Mouse (Mus musculus) bone marrow macrophage, adult 2 months (primary cell): ENCODE data around the gene Ssh3.

Experiments
- CTCF ChIP-seq: IDR thresholded peaks from 2 replicates; pipeline ENCODE4 v1.5.1; 2012; ENCODE audit warnings: low read depth, mild to moderate bottlenecking, low read length, moderate library complexity
- POLR2A ChIP-seq: IDR thresholded peaks from 2 replicates; pipeline ENCODE4 v1.6.1; 2012; ENCODE audit warnings: mild to moderate bottlenecking, low read depth, low read length, borderline replicate concordance

DNA sequence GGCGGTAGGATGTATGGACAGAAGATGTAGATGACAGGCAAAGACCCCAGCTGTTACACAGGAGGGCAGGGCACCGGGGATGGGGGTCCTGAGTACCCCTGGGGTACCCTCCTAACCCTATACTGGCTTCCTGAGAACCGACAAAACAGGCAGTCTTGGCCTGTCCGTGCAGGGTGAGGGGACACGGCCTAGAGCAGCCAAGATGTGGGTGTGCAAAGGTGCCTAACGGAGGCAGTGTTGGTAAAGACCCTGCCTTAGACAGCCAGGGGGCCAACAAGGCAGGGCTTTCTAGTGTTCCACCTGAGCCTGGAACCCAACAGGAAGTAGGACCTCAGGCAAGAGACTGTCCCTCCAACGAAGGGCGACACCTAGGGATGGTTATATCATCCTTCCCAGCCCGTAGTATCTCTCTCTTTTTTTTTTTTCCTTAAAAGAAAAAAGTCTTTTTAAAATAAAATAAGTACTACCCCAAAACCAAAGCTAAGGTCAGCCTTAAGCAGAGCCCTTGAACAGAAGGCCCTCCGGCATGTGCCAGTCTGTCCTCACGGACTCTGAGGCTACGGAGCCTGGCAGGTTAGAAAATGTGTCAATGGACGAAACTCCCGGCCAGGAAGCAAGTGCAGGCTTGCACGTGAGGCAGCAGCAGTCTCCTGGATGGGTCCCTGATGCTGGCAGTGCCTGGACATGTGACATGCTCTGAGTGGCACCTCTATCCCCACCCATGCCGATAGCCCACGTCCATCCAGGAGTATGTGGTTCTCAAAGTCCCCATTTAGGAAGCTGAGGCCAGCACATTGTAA is 29.5 kb upstream of the Ssh3 start:
- no peak for TF ChIP-seq POLR2A
- TF ChIP-seq CTCF = no peak
